Mouse (Mus musculus) E14TG2a.4 (cell line): ENCODE measurements around the gene Kif21a.

Experiments used
- H3K27me3 ChIP-seq: 2 replicates; pipeline ENCODE4 v1.6.1; 2014; ENCODE audit warnings: low read length, control low read depth; ENCODE audit not compliant: insufficient read depth
- H3K36me3 ChIP-seq: 2 replicates; pipeline ENCODE4 v1.6.1; 2014; ENCODE audit warnings: low read length, control low read depth; ENCODE audit not compliant: insufficient read depth
- H3K4me1 ChIP-seq: replicated peaks from 2 replicates; pipeline ENCODE4 v1.6.1; 2014; ENCODE audit warnings: low read depth, low read length, control low read depth
- H3K4me3 ChIP-seq: replicated peaks from 2 replicates; pipeline ENCODE4 v1.5.1; 2014; ENCODE audit warnings: mild to moderate bottlenecking, low read length
- H3K9me3 ChIP-seq: 2 replicates; pipeline ENCODE4 v1.6.1; 2014; ENCODE audit warnings: low read length, control low read depth
- CTCF ChIP-seq: conservative IDR thresholded peaks from 2 replicates; pipeline ENCODE4 v1.5.1; 2014; ENCODE audit warnings: low read length
- NANOG ChIP-seq: IDR thresholded peaks from 2 replicates; pipeline ENCODE4 v1.6.1; 2014; ENCODE audit warnings: borderline replicate concordance, low read length, mixed read lengths
- POU5F1 ChIP-seq: IDR thresholded peaks from 2 replicates; pipeline ENCODE4 v1.6.1; 2014; ENCODE audit warnings: low read length, borderline replicate concordance

The Kif21a gene

DNA sequence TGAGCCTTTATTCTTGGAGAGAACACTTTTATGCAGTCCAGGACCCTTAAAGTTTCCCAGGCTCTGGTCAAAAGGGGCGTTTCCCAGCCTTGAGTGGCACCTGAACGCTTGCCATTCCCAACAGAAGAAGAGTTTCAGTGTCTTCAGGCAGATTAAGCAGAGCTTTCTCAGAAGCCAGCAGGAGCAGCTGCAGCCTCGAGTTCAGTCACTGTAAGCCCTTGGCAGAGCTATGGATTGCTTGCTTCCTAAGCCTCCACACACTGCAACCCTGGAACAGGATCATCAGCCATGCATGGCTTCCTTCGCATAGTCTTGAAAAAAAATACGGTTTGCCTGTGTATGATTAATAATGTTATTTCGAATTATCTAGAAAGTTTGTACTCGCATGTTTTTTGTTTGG, 14.1 kb upstream of the Kif21a start:
- Histone ChIP-seq H3K9me3 (no peaks in the 10 kb centered on the region; the same call in 1 of the 2 replicates), H3K27me3 (peaks cover 21% of the 10 kb centered on the region), H3K36me3 (no peaks in the 10 kb centered on the region), H3K4me3 (no peak overlapping the region), H3K4me1 (no peaks in the 10 kb centered on the region)
- no peak for TF ChIP-seq NANOG
- TF ChIP-seq CTCF: no peak
- TF ChIP-seq POU5F1: no peak

DNA sequence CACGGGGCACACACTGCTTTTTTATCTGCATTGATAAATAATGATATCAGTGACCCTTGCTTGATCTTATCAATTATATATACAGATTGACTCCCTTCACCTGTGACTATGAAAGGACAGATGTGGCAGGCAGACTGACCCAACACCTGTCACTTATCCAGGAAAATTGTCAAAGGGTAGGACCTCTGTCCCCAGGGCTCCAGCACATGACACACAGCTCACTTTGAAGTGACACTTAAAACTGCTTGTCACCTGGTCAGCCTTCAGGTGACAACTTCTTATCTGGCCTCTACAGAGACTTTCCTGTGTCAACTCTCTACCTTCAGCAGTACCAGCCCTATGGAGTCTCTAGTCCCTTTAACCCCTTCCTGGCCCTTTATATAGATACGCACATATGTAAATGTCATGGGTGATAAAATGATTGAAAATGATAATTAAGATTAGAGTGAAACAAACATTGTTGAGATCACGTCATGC, 7.2 kb upstream of the Kif21a start:
- TF ChIP-seq CTCF (no peak), POU5F1 (no peak), NANOG (no peak)
- Histone ChIP-seq H3K36me3 (no peaks in the 10 kb centered on the region), H3K4me1 (peaks cover 36% of the 10 kb centered on the region)

GRCm38 (mm10) chr15:91056176-91056865, 6.6 kb upstream of the Kif21a start:
- peaks cover 36% of the 10 kb centered on the region for H3K4me1 ChIP-seq
- H3K4me3 ChIP-seq: no peak overlapping the region
- no peaks in the 10 kb centered on the region; the same call in 1 of the 2 replicates for H3K9me3 ChIP-seq
- peak; percentile 90 for TF ChIP-seq POU5F1
- TF ChIP-seq NANOG: peak; percentile 92
- TF ChIP-seq CTCF: no peak
- no peaks in the 10 kb centered on the region for H3K36me3 ChIP-seq
- H3K27me3 ChIP-seq: peaks cover 54% of the 10 kb centered on the region

More for the DNA sequence above, 7.2 kb upstream of the Kif21a start:
- Histone ChIP-seq H3K27me3 (peaks cover 51% of the 10 kb centered on the region), H3K4me3 (no peak overlapping the region), H3K9me3 (no peaks in the 10 kb centered on the region; the same call in 1 of the 2 replicates)

DNA sequence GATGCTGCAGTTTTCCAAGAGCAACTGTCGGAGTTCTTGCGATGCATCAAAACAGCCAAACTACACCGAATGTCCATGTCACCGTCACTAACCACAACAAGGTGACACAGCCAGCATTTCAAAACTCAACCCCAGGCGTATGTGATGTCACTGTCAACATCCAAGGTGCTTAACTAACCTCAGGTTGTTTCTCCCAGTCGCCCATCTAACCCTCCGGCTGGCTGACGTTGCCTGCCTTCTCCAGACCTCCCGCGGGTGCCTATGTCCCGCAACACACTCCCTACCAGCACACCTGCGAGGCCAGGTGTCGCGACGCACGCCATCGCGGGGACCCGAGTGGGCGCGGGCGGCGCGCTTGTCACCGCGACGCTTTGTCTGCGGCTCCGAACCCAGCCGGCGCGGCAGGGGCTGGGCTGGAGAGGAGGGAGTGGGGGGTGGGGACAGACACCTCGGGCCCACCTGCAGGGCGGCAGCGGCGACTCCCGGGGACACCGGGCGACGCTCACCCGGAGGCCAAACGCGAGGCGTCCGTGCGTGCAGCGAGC, 725 bp downstream of the Kif21a start:
- TF ChIP-seq NANOG (no peak), POU5F1 (no peak), CTCF (no peak)

DNA sequence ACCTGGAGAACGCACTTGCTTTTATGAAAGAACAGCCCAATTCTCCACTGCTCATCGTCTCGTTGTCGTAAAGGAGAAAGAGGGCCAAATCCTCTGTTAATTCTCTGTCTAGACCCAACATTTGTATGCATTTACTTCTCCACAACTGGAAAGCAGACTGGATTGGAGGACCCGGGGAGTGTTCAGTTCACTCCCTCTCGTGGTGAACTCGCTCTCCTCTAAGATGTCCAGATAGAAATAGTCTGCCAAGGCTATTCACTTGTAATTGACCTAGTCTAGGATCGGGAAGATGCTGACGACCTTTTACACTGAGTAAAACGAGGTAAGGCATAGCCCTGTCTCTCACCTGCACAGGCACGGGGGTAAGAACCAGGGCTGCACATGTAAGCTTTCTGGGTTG, 2.1 kb downstream of the Kif21a start:
- H3K9me3 ChIP-seq: no peaks in the 10 kb centered on the region
- peaks cover 42% of the 10 kb centered on the region for H3K27me3 ChIP-seq
- TF ChIP-seq POU5F1 (no peak), NANOG (no peak), CTCF (no peak)
- H3K4me1 ChIP-seq: peaks cover 16% of the 10 kb centered on the region
- no peak overlapping the region for H3K4me3 ChIP-seq
- H3K36me3 ChIP-seq: no peaks in the 10 kb centered on the region

More for the DNA sequence above, 725 bp downstream of the Kif21a start:
- Histone ChIP-seq H3K9me3 (no peaks in the 10 kb centered on the region), H3K4me1 (peaks cover 25% of the 10 kb centered on the region), H3K36me3 (no peaks in the 10 kb centered on the region), H3K4me3 (peak overlapping the region; percentile 89), H3K27me3 (peaks cover 56% of the 10 kb centered on the region)

- H3K4me3 ChIP-seq: no peak overlapping the region
- H3K4me1 ChIP-seq: peaks cover 16% of the 10 kb centered on the region
- TF ChIP-seq NANOG (no peak), CTCF (no peak), POU5F1 (no peak)
- H3K36me3 ChIP-seq: no peaks in the 10 kb centered on the region
- no peaks in the 10 kb centered on the region for H3K9me3 ChIP-seq
- H3K27me3 ChIP-seq: peaks cover 33% of the 10 kb centered on the region
Measured at GRCm38 (mm10) chr15:91046506-91046905, 3.2 kb downstream of the Kif21a start.

DNA sequence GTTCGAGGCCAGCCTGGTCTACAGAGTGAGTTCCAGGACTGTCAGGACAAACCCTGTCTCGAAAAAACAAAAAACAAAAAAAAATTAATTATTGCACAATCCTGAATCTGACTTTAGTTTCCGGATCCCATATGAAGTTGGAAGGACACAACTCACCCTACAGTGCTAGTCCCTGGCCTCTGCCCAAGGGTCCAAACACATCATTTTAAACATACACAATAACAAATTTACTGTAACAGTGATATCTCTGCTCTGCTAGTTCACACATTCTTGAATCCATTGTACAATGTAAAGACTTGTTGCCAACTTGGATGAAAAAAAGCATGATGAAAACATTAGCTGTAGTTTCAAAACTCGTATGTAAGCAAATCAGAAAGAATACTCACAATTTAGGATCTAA, 6.5 kb downstream of the Kif21a start:
- TF ChIP-seq NANOG (no peak), CTCF (no peak), POU5F1 (no peak)

DNA sequence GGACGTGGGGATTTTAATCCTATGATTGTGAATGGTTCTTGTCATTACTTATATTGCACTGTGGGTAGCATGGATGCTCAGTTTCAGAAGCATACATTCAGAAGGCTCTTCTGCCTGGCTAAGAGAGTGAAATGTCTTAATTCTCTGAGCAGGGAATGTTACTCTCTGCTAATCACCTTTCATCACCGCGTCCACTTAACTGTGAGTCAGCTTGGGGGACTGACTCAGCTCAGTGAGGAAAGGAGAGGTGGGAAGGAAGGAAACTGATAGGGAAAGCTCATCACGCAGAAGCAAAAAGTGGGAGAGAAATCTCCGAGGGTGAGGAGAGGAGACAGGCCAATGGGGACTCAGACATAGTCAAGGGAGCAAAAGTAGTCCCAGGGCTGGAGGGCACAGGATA, 10.9 kb downstream of the Kif21a start:
- H3K4me1 ChIP-seq: no peaks in the 10 kb centered on the region
- no peaks in the 10 kb centered on the region for H3K36me3 ChIP-seq
- no peaks in the 10 kb centered on the region for H3K27me3 ChIP-seq
- H3K9me3 ChIP-seq: no peaks in the 10 kb centered on the region
- no peak overlapping the region for H3K4me3 ChIP-seq
- TF ChIP-seq NANOG (no peak), POU5F1 (no peak), CTCF (no peak)

More for the DNA sequence above, 6.5 kb downstream of the Kif21a start:
- Histone ChIP-seq H3K36me3 (no peaks in the 10 kb centered on the region), H3K4me1 (peaks cover 5% of the 10 kb centered on the region; the same call in 1 of the 2 replicates), H3K27me3 (peaks cover 10% of the 10 kb centered on the region), H3K9me3 (no peaks in the 10 kb centered on the region), H3K4me3 (no peak overlapping the region)

DNA sequence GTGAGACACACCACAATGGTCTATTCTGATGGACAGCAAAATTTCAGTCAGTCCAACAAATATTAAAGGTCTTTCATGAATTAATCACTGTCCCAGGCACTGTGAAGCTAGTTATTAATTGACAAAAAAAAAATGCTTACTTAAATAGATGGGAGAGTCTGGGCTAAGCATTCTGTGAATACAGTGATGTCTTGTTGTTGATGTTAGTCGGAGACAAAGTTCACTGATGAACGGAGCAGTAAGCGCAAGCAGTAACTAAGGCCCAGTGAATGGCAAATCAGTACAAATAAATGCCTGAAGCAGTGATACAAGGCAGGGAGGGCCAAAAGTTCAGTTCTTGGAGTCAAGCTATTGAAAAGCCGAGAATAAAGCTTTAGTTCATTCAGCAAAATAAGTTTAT, 15.7 kb downstream of the Kif21a start:
- Histone ChIP-seq H3K4me3 (no peak overlapping the region), H3K36me3 (no peaks in the 10 kb centered on the region), H3K9me3 (no peaks in the 10 kb centered on the region), H3K4me1 (no peaks in the 10 kb centered on the region), H3K27me3 (no peaks in the 10 kb centered on the region)
- TF ChIP-seq CTCF (no peak), POU5F1 (no peak), NANOG (no peak)
